Mouse (Mus musculus) midbrain, postnatal 0 days (tissue): Measurements from ENCODE around the gene 2310046K23Rik. TPM values are rescaled to one million over a fixed set of nuclear protein-coding genes. Genes with fewer than 3 reads are reported as not detected.

ENCODE experiments used
- ATAC-seq: fragments of 200-750 bp; cut with Nextera tagmentation; 2 replicates; pipeline ENCODE4 v1.8.0; 2017; ENCODE audit warnings: moderate number of reproducible peaks, mild to moderate bottlenecking, moderate TSS enrichment, moderate library complexity; ENCODE audit not compliant: low FRiP score
- DNase-seq: peaks from one replicate; pipeline ENCODE4 v3.0.0-alpha.2; 2015; ENCODE audit warnings: low spot score
- H3K27ac ChIP-seq: fragments of 300-500 bp; sonication (generic); 2 replicates; pipeline ENCODE4 v1.5.1; 2014; ENCODE audit warnings: low read depth, mild to moderate bottlenecking, low read length, mixed read lengths
- H3K27me3 ChIP-seq: fragments of 300-500 bp; sonication (generic); 2 replicates; pipeline ENCODE4 v1.6.1; 2014; ENCODE audit warnings: low read length, control low read depth, mixed read lengths; ENCODE audit not compliant: insufficient read depth
- H3K36me3 ChIP-seq: fragments of 300-500 bp; sonication (generic); 2 replicates; pipeline ENCODE4 v1.6.1; 2014; ENCODE audit warnings: low read length, control low read depth, mixed read lengths; ENCODE audit not compliant: insufficient read depth
- H3K4me1 ChIP-seq: fragments of 300-500 bp; sonication (generic); 2 replicates; pipeline ENCODE4 v1.6.1; 2014; ENCODE audit warnings: mild to moderate bottlenecking, control low read depth, antibody characterized with exemption, low read length, mixed read lengths; ENCODE audit not compliant: insufficient read depth
- H3K4me2 ChIP-seq: fragments of 300-500 bp; sonication (generic); 2 replicates; pipeline ENCODE4 v1.6.1; 2014; ENCODE audit warnings: low read depth, mild to moderate bottlenecking, low read length, mixed read lengths; ENCODE audit not compliant: poor library complexity, severe bottlenecking
- H3K4me3 ChIP-seq: fragments of 300-500 bp; sonication (generic); 2 replicates; pipeline ENCODE4 v1.5.1; 2014; ENCODE audit warnings: low read depth, mild to moderate bottlenecking, low read length, moderate library complexity
- H3K9ac ChIP-seq: fragments of 300-500 bp; sonication (generic); replicated peaks from 2 replicates; pipeline ENCODE4 v1.6.1; 2014; ENCODE audit warnings: mild to moderate bottlenecking, low read length, moderate library complexity, mixed read lengths; ENCODE audit not compliant: poor library complexity, severe bottlenecking
- H3K9me3 ChIP-seq: fragments of 300-500 bp; sonication (generic); 2 replicates; pipeline ENCODE4 v1.6.1; 2016; ENCODE audit warnings: low read length, control low read depth
- CTCF ChIP-seq: IDR thresholded peaks from 2 replicates; pipeline ENCODE4 v1.5.1; 2016; ENCODE audit warnings: antibody characterized with exemption, mild to moderate bottlenecking
- WGBS: fragments of 180-500 bp; shearing (Covaris S2); extraction: QIAGEN DNeasy Blood & Tissue Kit; methylation state at CpG from one replicate; pipeline ENCODE4 v1.1.7; 2014; 5-methylcytosine and 5-hydroxymethylcytosine counted together
- polyA plus RNA-seq: library from polyadenylated mRNA; unstranded; fragments of >200 nt; fragmentation: Nextera tagmentation; extraction: Ambion mirVana; gene quantifications from 2 replicates; pipeline ENCODE4 v1.2.1, GENCODE M21; 2015
- total RNA-seq: library from RNA; depleted of rRNA; stranded (reverse); fragments of >200 nt; gene quantifications from 2 replicates; pipeline ENCODE4 v1.2.3, GENCODE M21; 2014

The 2310046K23Rik gene
- total and polyA plus RNA-seq, 2 experiments from 2014 or later = not detected

DNA sequence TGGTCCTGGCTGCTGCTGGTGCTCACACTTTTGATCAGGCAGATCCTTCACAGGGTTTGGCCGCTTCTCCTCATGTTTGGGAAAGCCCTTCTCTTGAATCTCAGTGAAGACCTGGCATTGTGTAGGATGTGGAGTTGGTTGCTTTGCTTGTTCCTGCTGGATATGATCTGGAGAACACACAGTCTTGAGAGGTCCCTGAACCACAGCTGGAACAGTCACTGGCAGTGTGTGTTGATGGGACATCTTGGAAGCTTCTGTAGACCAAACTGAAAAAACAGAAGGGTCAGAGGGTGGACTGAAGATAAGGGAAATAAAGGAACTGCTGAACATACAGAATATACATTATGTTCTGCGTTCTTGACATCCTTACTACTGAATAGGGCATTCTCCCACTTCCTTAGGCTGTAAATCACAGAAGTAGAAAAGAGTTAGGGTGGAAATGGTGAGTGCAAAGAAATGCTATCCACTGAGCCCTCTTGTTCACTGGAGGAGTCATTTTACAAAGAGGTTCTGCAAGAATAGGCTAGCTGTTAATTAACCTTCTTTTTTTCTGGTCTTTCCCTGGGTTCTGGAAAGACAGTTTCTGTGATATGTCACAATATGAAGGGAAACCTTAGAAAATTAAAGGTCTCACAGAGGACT lies 38.3 kb upstream of the 2310046K23Rik start:
- Histone ChIP-seq H3K4me1 (no peaks in the 10 kb centered on the region), H3K9me3 (no peaks in the 10 kb centered on the region), H3K4me3 (no peak overlapping the region), H3K27me3 (no peaks in the 10 kb centered on the region), H3K27ac (no peak overlapping the region), H3K9ac (no peak overlapping the region), H3K4me2 (no peak overlapping the region), H3K36me3 (no peaks in the 10 kb centered on the region)
- DNase-seq = no peak
- TF ChIP-seq CTCF = no peak
- 75% methylated on average over 2 of the region's 2 CpGs for WGBS
- ATAC-seq = no peak

DNA sequence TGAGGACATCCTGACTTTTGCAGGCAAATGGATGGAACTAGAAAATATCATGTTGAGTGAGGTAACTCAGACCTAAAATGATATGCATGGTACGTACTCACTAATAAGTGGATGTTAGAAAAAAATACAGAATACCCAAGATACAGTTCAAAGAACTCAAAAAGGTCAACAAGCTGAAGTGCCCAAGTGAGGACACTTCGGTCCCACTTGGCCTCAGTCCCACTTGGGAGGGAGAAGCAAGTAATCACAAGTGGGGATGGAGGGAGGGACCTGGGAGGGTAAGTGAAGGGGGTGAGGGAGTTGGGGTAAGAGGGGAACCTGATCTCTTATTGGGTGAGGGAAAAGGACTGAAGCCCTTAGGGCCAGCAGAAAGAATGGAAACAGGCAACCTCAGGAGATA lies 34.4 kb upstream of the 2310046K23Rik start:
- H3K4me2 ChIP-seq = no peak overlapping the region
- no peaks in the 10 kb centered on the region for H3K36me3 ChIP-seq
- H3K27me3 ChIP-seq = no peaks in the 10 kb centered on the region
- WGBS = 93% methylated on average over 2 of the region's 2 CpGs
- no peak overlapping the region for H3K9ac ChIP-seq
- no peak for ATAC-seq
- no peak overlapping the region for H3K27ac ChIP-seq
- H3K4me3 ChIP-seq = no peak overlapping the region
- no peaks in the 10 kb centered on the region for H3K9me3 ChIP-seq
- no peaks in the 10 kb centered on the region for H3K4me1 ChIP-seq
- no peak for TF ChIP-seq CTCF
- DNase-seq = no peak

DNA sequence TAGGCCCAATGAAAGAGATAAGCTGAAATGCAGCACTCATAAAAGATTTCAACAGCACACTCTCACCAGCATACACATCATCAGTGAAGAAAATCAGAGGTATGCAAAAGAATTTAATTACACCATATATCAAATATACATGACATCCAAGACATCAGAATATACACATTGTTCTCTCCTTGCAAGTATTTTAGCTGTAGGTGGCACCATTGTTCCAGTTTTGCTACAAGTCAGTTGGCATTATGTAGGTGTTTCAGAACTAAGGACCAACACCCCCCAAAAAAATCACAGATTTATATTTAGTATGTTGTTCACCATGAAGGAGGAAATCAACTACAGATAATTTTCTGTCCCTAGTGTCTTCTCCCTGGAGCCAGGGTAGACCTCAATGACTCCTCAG lies 31.1 kb upstream of the 2310046K23Rik start:
- Histone ChIP-seq H3K9me3 (no peaks in the 10 kb centered on the region), H3K36me3 (no peaks in the 10 kb centered on the region), H3K27ac (no peak overlapping the region), H3K4me2 (no peak overlapping the region), H3K27me3 (no peaks in the 10 kb centered on the region), H3K4me3 (no peak overlapping the region), H3K9ac (no peak overlapping the region), H3K4me1 (no peaks in the 10 kb centered on the region)
- ATAC-seq (no peak), DNase-seq (peak; percentile 27)
- peak; percentile 48 for TF ChIP-seq CTCF

DNA sequence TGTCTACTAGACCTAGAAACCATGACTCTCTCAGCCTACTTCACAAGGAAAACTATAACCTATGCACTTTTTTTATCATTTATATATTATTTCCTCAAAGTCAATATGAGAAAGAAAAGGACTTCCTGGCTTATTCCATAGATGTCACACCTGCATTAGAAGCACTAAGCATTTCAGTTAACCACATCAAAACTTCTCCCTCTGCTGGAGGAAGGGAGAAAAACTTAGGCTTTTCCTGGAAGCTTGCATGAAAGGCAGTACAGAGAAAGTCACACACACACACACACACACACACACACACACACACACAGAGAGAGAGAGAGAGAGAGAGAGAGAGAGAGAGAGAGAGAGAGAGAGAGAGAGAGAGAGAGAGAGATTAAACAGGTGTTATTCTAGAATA lies 22.0 kb downstream of the 2310046K23Rik start:
- Histone ChIP-seq H3K36me3 (no peaks in the 10 kb centered on the region), H3K4me3 (no peak overlapping the region), H3K4me2 (no peak overlapping the region), H3K27ac (no peak overlapping the region), H3K9me3 (no peaks in the 10 kb centered on the region), H3K4me1 (no peaks in the 10 kb centered on the region), H3K9ac (no peak overlapping the region), H3K27me3 (no peaks in the 10 kb centered on the region)
- peak; percentile 65 for TF ChIP-seq CTCF
- no peak for ATAC-seq
- peak; percentile 45 for DNase-seq

DNA sequence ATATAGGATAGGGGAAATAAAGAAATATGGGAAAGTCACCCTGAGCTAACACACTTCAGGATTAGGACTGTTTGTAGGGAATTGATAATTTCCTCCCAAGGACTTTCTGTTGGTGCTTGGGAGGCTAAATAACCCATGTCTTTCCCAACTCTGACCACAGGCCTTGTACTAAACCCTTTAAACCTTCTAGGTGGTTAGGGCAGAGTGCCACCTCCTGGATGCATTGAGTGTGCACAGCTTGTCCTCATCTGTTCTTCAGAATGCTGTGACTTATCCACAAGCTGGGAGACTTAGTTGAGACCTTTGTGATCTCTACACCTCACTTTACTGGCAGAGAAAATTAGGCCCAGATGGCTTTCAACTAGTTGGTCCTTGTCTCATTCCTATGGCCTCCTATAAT lies 23.5 kb downstream of the 2310046K23Rik start:
- no peak overlapping the region for H3K9ac ChIP-seq
- H3K9me3 ChIP-seq = no peaks in the 10 kb centered on the region
- no peaks in the 10 kb centered on the region for H3K36me3 ChIP-seq
- H3K4me3 ChIP-seq = no peak overlapping the region
- ATAC-seq = no peak
- H3K27ac ChIP-seq = no peak overlapping the region
- no peak overlapping the region for H3K4me2 ChIP-seq
- H3K27me3 ChIP-seq = no peaks in the 10 kb centered on the region
- no peaks in the 10 kb centered on the region for H3K4me1 ChIP-seq
- peak; percentile 15 for DNase-seq
- TF ChIP-seq CTCF = peak; percentile 56

DNA sequence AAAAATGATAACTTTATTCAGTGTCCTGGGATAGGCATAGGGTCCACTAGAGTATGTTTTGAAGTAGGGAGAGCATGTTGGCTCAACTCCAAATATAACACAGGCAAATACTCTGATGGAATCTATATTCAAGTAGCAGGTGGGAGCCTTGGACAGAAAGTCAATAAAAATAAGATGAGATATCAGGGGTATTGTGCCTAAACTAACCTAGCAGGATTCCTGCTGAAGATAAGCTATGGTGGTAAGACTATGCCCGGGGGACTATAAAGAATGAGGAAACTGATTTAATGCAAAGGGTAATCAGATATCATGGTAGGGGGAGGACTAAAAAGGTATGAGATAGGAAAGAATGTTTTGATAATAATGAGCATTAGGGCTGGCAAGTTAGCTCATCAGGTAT lies 26.1 kb downstream of the 2310046K23Rik start:
- no peak overlapping the region for H3K4me3 ChIP-seq
- H3K36me3 ChIP-seq = no peaks in the 10 kb centered on the region
- no peak overlapping the region for H3K27ac ChIP-seq
- WGBS = 97% methylated on average over 1 of the region's 1 CpGs
- H3K9me3 ChIP-seq = no peaks in the 10 kb centered on the region
- ATAC-seq (no peak), DNase-seq (no peak)
- no peak overlapping the region for H3K4me2 ChIP-seq
- no peaks in the 10 kb centered on the region for H3K4me1 ChIP-seq
- TF ChIP-seq CTCF = no peak
- no peak overlapping the region for H3K9ac ChIP-seq
- H3K27me3 ChIP-seq = no peaks in the 10 kb centered on the region
